15 mouse cellular contexts compared by ENCODE assay signal in the genomic region with DNA sequence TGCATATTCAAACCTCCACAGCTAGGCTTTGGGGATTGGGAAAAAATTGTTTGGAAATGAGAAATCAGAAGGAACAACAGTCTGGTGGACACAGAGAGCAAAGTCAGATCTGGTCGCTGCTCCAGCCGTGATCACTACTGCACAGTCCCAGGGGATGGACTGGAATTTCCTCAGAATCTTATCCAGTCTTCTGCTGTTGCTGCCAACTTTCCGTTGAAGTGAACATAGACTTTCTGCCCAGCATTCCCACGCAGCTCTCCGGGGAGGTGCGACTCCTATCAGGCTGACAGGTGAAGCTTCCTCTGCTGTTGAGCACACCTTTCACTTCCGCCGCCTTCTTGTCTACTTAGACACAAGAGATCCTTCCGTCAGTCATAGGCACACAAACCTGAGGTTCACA.
DNase-seq lines count a peak whose midpoint lies in the region; ATAC-seq and TF ChIP-seq lines count a peak whose summit lies in the region.
"Had no signal": no experiment of that assay in that cellular context is flagged by ENCODE, and none has a peak within 500 bp of the region (broad histone marks: within the 10 kb centered on the region; RNA-seq: fewer than 3 reads in every experiment).

No protein-coding gene starts in this region.

- DNase-seq in heart, adult 11 months = peak; percentile 98
- no peak for DNase-seq in heart, embryonic 10.5 days (ENCODE audit: low spot score)
- peak; percentile 32 for DNase-seq in limb, embryonic 14.5 days (ENCODE audit: low spot score)
- DNase-seq in limb, embryonic 10.5 days (ENCODE audit: low spot score) = no peak
- peak; percentile 62 for DNase-seq in heart, postnatal 4 days
- no peak for DNase-seq in midbrain, embryonic 14.5 days
- DNase-seq in testis, postnatal 14 days (ENCODE audit: low spot score) = no peak
- DNase-seq: right cerebral cortex, postnatal 14 days; thymus, adult 18-20 months had no signal

- 66% methylated on average over 9 of the region's 9 CpGs for WGBS in heart, embryonic 10.5 days
- WGBS in limb, embryonic 14.5 days = 76% methylated on average over 9 of the region's 9 CpGs
- 94% methylated on average over 9 of the region's 9 CpGs for WGBS in limb, embryonic 10.5 days
- WGBS in heart, embryonic 12.5 days = 52% methylated on average over 9 of the region's 9 CpGs
- WGBS in midbrain, embryonic 14.5 days = 96% methylated on average over 9 of the region's 9 CpGs

- ATAC-seq in limb, embryonic 14.5 days (ENCODE audit: low FRiP score, low read depth) = no peak
- peak; percentile 75 for ATAC-seq in heart, embryonic 12.5 days (ENCODE audit: insufficient number of reproducible peaks, low FRiP score)
- ATAC-seq in midbrain, embryonic 14.5 days (ENCODE audit: low FRiP score, low TSS enrichment) = no peak
- ATAC-seq: liver, embryonic 12.5 days had no signal

- no peak overlapping the region for H3K9ac ChIP-seq in limb, embryonic 14.5 days (ENCODE audit: low read depth, low read length, severe bottlenecking)
- H3K9ac ChIP-seq in heart, embryonic 12.5 days = no peak overlapping the region
- no peak overlapping the region for H3K9ac ChIP-seq in midbrain, embryonic 14.5 days (replicated peaks; ENCODE audit: low read length)
- H3K9ac ChIP-seq: embryonic facial prominence, embryonic 15.5 days; forebrain, embryonic 12.5 days; hindbrain, embryonic 15.5 days; liver, embryonic 12.5 days had no signal

- 0 out of 2 replicates have a peak, but pooled peaks cover 4% of the 10 kb centered on the region for H3K27me3 ChIP-seq in heart, embryonic 10.5 days (ENCODE audit: insufficient read depth, poor library complexity, severe bottlenecking)
- H3K27me3 ChIP-seq in limb, embryonic 14.5 days (ENCODE audit: control insufficient read depth, insufficient read depth, low read length) = no peaks in the 10 kb centered on the region
- H3K27me3 ChIP-seq in limb, embryonic 10.5 days (ENCODE audit: low read depth, poor library complexity, severe bottlenecking) = no peaks in the 10 kb centered on the region
- H3K27me3 ChIP-seq in heart, embryonic 12.5 days (replicated peaks) = no peaks in the 10 kb centered on the region
- H3K27me3 ChIP-seq in midbrain, embryonic 14.5 days (ENCODE audit: control insufficient read depth, insufficient read depth, low read length) = peaks cover 9% of the 10 kb centered on the region; the same call in 1 of the 2 replicates
- H3K27me3 ChIP-seq: embryonic facial prominence, embryonic 15.5 days; forebrain, embryonic 12.5 days had no signal

- TF ChIP-seq POLR2A in limb, embryonic 14.5 days (IDR thresholded peaks at IDR 0.05; ENCODE audit: borderline replicate concordance, extremely low read depth, insufficient read depth, insufficient read length) = no peak

- no peak overlapping the region for H3K27ac ChIP-seq in heart, embryonic 10.5 days
- H3K27ac ChIP-seq in limb, embryonic 14.5 days (replicated peaks; ENCODE audit: low read depth, low read length) = no peak overlapping the region
- H3K27ac ChIP-seq in limb, embryonic 10.5 days = no peak overlapping the region; the same call in 1 of the 2 replicates
- H3K27ac ChIP-seq in heart, embryonic 12.5 days (ENCODE audit: poor library complexity, severe bottlenecking) = peak overlapping the region; percentile 32; the same call in 1 of the 2 replicates
- H3K27ac ChIP-seq in midbrain, embryonic 14.5 days (replicated peaks; ENCODE audit: low read depth, low read length) = no peak overlapping the region
- H3K27ac ChIP-seq: embryonic facial prominence, embryonic 15.5 days; forebrain, embryonic 12.5 days; hindbrain, embryonic 15.5 days; liver, embryonic 12.5 days; midbrain, embryonic 10.5 days had no signal

- no peaks in the 10 kb centered on the region for H3K9me3 ChIP-seq in heart, embryonic 10.5 days
- 0 out of 2 replicates have a peak, but pooled peaks cover 5% of the 10 kb centered on the region for H3K9me3 ChIP-seq in limb, embryonic 14.5 days (ENCODE audit: control insufficient read depth, low read length)
- H3K9me3 ChIP-seq in limb, embryonic 10.5 days (replicated peaks) = no peaks in the 10 kb centered on the region
- peaks cover 8% of the 10 kb centered on the region; the same call in 1 of the 2 replicates for H3K9me3 ChIP-seq in heart, embryonic 12.5 days (replicated peaks)
- H3K9me3 ChIP-seq in midbrain, embryonic 14.5 days (ENCODE audit: control insufficient read depth, low read length) = no peaks in the 10 kb centered on the region
- H3K9me3 ChIP-seq: embryonic facial prominence, embryonic 15.5 days; hindbrain, embryonic 15.5 days; liver, embryonic 12.5 days had no signal

- H3K4me2 ChIP-seq in limb, embryonic 14.5 days (replicated peaks; ENCODE audit: low read depth, low read length, severe bottlenecking) = no peak overlapping the region
- H3K4me2 ChIP-seq in heart, embryonic 12.5 days = no peak overlapping the region
- H3K4me2 ChIP-seq in midbrain, embryonic 14.5 days (ENCODE audit: low read length) = no peak overlapping the region
- H3K4me2 ChIP-seq: embryonic facial prominence, embryonic 15.5 days; forebrain, embryonic 12.5 days; hindbrain, embryonic 15.5 days; liver, embryonic 12.5 days had no signal

- no peaks in the 10 kb centered on the region for H3K36me3 ChIP-seq in heart, embryonic 10.5 days
- no peaks in the 10 kb centered on the region for H3K36me3 ChIP-seq in limb, embryonic 14.5 days (ENCODE audit: control insufficient read depth, insufficient read depth, low read length)
- no peaks in the 10 kb centered on the region for H3K36me3 ChIP-seq in limb, embryonic 10.5 days
- H3K36me3 ChIP-seq in heart, embryonic 12.5 days = no peaks in the 10 kb centered on the region
- H3K36me3 ChIP-seq in midbrain, embryonic 14.5 days (ENCODE audit: control insufficient read depth, insufficient read depth, low read length) = no peaks in the 10 kb centered on the region
- H3K36me3 ChIP-seq: embryonic facial prominence, embryonic 15.5 days; forebrain, embryonic 12.5 days; hindbrain, embryonic 15.5 days; liver, embryonic 12.5 days; midbrain, embryonic 10.5 days had no signal

- H3K4me1 ChIP-seq in heart, embryonic 10.5 days = 0 out of 2 replicates have a peak, but pooled peaks cover 5% of the 10 kb centered on the region
- H3K4me1 ChIP-seq in limb, embryonic 14.5 days (ENCODE audit: control insufficient read depth, insufficient read depth, low read length) = peaks cover 15% of the 10 kb centered on the region
- peaks cover 33% of the 10 kb centered on the region for H3K4me1 ChIP-seq in limb, embryonic 10.5 days
- peaks cover 4% of the 10 kb centered on the region for H3K4me1 ChIP-seq in heart, embryonic 12.5 days (replicated peaks)
- H3K4me1 ChIP-seq in midbrain, embryonic 14.5 days (ENCODE audit: control insufficient read depth, insufficient read depth, low read length) = no peaks in the 10 kb centered on the region
- H3K4me1 ChIP-seq: hindbrain, embryonic 15.5 days had no signal

- H3K4me3 ChIP-seq in heart, embryonic 10.5 days = no peak overlapping the region
- no peak overlapping the region for H3K4me3 ChIP-seq in limb, embryonic 14.5 days (replicated peaks; ENCODE audit: low read length)
- H3K4me3 ChIP-seq in limb, embryonic 10.5 days = no peak overlapping the region
- H3K4me3 ChIP-seq in heart, embryonic 12.5 days = no peak overlapping the region
- H3K4me3 ChIP-seq in midbrain, embryonic 14.5 days (replicated peaks; ENCODE audit: low read depth, low read length) = no peak overlapping the region
- H3K4me3 ChIP-seq: embryonic facial prominence, embryonic 15.5 days; forebrain, embryonic 12.5 days; hindbrain, embryonic 15.5 days; liver, embryonic 12.5 days; midbrain, embryonic 10.5 days had no signal

Comparison
In these comparisons a context has a peak if more than half of its experiments do, and no peak if none do; other contexts are left out.
1. DNase-seq: peak in heart, adult 11 months (single experiment), limb, embryonic 14.5 days (single experiment) and heart, postnatal 4 days (single experiment); none in heart, embryonic 10.5 days (single experiment), limb, embryonic 10.5 days (single experiment), midbrain, embryonic 14.5 days (single experiment) and testis, postnatal 14 days (single experiment).